Mouse (Mus musculus) right cerebral cortex, postnatal 36 days (tissue): ENCODE data around the gene Rbm12b1.
"Not testable (repeated sequence)": the region's sequence is repeated elsewhere in the genome, so short reads cannot be mapped to it uniquely, and the experiment has no call there.

Source experiments
- DNase-seq, 2 experiments: peaks; one replicate each; pipeline ENCODE4 v3.0.0; 2022; ENCODE audit warnings: low spot score in 2 of 2, mixed read lengths in 1 of 2

Rbm12b1 gene

DNA sequence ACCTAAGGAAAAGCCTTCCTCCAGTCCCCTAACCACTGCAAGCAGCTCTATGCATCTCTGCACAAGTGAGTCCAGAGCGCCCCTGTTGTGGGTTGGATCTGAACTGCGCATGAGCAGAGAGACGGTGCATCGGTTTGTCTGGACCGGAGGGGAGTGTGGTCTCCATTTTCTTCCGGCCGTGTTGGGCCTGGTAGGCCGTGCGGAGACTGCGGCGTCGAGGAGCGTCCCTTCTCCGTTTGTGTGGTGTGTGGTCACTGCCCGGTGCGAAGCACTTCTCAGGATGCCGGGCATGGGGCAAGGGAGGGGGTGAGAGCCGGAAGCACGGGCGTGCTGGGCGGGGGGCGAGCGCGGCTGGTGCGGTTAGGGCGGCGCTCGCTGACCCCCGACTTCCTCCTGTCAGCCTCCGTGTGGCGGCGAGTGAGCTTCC, at the start of gene Rbm12b1:
TSS of gene Rbm12b1 (plus strand) at position 124 of the 427 bp plus-strand sequence.
- peak; percentile 73 to 76 for DNase-seq

DNA sequence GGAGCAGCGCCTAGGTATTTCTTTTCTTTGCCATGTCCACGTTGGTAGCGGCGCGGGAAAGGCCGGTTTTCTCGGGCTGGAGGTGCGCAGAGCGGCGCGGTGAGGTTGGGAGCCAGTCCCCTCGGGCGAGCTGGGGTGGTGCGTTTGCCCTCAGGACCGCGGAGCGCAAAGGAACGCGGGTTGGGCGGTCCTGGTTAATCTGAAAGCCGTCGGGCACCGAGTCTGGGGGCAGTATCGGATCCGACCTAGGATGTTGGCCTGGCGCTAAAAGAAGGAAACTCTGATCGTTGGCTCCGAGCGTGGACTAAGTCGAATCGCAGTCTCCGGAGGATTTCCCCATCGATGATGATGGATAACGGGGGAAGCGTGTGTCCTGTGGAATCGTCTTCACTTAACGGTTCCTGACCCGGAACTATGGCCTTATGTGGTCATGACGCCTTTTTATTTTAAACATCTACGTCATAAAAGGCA, 563 bp downstream of the Rbm12b1 start:
- not testable (repeated sequence) for DNase-seq

DNA sequence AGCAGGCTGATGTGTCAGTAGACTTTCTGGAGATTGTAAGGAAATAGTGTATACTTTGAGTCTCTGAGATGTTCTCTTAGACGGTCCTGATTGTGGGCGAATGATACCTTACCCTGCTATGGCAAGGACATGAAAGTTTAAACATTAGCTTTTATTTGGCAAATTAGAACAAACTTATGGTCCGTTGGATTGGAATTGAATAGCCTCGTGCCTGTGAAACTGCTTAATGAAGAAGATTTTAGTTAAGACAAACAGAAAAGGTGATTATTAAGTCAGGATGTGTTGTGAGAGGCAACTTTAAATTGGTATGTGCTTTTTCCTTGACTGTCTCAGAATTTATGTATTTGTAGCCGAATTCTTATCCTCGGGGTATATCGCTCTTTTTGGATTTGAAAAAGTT, 1.5 kb downstream of the Rbm12b1 start:
- DNase-seq = not testable (repeated sequence)

DNA sequence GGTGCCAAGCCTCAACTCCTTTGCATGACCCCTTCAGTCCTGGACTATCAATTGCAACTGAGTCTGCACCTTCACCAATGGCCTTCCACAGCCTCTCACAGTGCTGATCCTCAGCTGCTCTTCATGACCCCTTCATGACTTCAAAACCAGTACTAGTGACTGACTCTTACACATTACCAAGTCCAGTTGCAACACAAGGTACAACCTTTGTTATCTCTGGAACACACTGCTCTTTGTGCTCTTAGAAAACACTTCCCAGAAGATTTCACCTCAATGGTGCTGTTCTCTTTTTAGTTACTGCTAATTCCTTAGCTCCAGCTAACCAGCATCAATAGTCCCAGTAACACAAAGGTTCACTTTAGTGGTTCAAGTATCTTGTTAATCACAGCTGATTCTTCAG, 7.6 kb downstream of the Rbm12b1 start:
- no peak for DNase-seq

DNA sequence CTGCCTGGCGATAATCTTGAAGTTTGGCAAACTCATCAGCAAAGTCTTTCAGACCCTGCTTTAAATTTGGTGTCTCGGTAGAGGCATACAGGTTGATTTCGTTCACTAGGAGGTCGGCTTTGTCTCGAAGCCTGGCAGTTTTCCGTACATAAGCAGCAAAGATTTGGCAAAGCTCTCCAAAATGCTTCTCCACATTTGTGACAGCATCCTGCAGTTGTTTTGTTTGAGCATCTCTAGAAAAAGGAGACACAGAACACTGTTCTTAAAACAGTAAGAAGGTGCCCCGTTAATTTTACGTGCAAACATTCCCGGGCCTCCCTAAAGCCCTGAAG, 30.9 kb downstream of the Rbm12b1 start:
- no peak for DNase-seq

DNA sequence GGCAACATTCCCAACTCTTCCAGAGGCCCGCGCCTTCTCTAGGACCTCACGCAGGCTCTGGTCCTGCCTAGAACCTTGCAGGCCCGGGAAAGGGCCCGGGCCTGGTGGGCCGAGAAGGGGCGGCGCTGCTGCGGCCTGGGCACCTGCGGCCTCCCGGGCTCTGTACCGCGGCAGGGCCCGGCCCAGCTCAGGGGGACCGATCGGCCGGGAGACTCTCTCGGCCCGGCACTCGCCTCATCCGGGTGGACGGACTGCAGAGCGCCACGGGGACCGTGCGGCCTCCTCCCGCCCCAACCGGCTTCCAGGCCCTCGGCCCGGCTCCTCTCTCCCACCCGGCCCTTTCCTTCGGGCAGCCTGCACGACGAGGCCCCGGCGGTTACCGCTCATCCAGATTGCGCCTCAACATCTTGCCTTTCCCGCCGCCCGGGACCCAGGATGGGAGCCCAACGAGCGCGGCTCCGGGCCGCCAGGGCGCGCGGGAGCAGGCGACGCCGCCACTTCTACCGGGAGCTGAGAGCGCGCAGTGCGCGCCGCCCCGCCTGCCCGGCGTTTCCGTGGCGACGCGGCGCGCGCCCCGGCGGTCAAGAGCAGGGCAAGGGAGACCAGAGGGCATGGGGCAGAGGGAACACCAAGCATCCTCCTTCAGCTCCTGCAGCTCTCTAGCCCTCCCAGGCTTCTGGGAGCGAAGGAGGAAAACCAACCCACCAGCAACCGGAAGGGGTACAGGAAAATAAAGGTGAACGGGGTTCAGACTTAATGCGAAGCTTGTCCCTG, 31.4 kb downstream of the Rbm12b1 start, which contains the start of gene Fam92a:
TSS of gene Fam92a (minus strand) at position 698 of the 774 bp plus-strand sequence.
- DNase-seq = peak; percentile 30 to 37

DNA sequence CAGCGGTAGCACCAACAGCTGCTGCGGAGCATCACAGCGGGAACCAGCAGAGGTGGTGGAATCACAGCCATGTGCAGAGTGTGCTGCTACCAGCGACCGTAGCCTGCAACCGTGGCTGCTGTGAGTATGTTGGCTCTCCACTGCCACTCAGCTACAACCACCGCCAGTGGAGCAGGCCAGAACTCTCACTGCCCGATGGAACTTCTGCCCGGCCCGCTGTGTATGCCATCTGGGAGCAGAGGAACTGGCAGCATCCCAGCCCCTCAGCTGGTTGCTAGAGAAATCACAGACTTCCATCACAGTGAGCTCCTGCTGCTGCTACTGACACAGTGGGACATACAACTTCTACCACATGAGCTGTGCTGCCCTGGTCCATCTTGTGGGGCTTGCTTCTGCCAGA, 38.9 kb downstream of the Rbm12b1 start:
- peak; percentile 28 to 42 for DNase-seq
